Mouse (Mus musculus): Measurements from ENCODE around the gene Gm45717. TPM values are rescaled to one million over a fixed set of nuclear protein-coding genes. Genes with fewer than 3 reads are reported as not detected.
"Not testable (repeated sequence)": the region's sequence is repeated elsewhere in the genome, so short reads cannot be mapped to it uniquely, and the experiment has no call there.

Gene Gm45717
- polyA plus RNA-seq, 1 experiment from 2014 or later: not detected

DNA sequence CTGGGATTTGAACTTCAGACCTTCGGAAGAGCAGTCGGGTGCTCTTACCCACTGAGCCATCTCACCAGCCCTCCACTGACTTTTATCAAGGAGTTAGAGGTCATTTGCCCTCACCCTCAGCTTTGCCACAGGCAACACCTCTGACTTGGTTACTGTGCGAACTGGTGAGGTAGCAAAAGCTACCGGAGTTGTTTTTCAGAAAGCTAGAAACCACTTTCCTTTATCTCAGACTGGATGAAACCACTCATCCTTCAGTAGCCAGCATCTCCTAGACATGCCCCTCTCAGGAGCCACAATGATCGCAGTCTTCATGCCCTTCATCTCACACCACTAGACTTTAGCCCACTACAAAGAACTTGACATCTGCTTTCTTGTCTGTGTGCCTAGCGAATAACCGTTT lies 27.2 kb upstream of the Gm45717 start:
- WGBS: 94% methylated on average over 7 of the region's 7 CpGs
- H3K4me1 ChIP-seq: no peaks in the 10 kb centered on the region
- H3K4me3 ChIP-seq: no peak overlapping the region
- no peaks in the 10 kb centered on the region for H3K9me3 ChIP-seq
- H3K27me3 ChIP-seq: no peaks in the 10 kb centered on the region
- no peaks in the 10 kb centered on the region for H3K36me3 ChIP-seq
- no peak overlapping the region for H3K9ac ChIP-seq (replicated peaks)
- H3K27ac ChIP-seq (replicated peaks): no peak overlapping the region
- no peak overlapping the region for H3K4me2 ChIP-seq (replicated peaks)
- no peak for ATAC-seq (replicated peaks)

DNA sequence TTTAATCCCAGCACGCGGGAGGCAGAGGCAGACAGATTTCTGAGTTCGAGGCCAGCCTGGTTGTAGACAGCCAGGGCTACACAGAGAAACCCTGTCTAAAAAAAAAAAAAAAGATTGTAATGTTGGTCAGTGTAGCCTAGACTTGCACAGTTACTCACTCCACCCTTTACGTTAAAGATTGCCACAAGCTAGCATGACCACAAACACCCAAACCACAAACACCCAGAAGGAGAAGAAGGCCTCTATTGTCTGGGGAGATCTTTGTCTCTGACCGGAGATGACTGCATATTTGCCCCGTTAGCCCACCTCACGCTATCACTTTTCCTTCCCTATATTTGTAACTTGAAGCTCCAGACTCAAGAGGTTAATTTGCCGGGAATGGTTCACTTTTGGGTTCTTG lies 26.0 kb upstream of the Gm45717 start:
- Histone ChIP-seq H3K4me3 (no peak overlapping the region), H3K4me1 (no peaks in the 10 kb centered on the region), H3K36me3 (no peaks in the 10 kb centered on the region), H3K27ac (replicated peaks) (no peak overlapping the region), H3K9me3 (no peaks in the 10 kb centered on the region), H3K9ac (replicated peaks) (no peak overlapping the region), H3K27me3 (no peaks in the 10 kb centered on the region), H3K4me2 (replicated peaks) (no peak overlapping the region)
- WGBS: 92% methylated on average over 8 of the region's 8 CpGs
- ATAC-seq (replicated peaks): no peak

- H3K27me3 ChIP-seq; H3K4me1 ChIP-seq; H3K9me3 ChIP-seq; H3K4me3 ChIP-seq; ATAC-seq (replicated peaks); H3K9ac ChIP-seq (replicated peaks); H3K36me3 ChIP-seq; H3K4me2 ChIP-seq (replicated peaks); H3K27ac ChIP-seq (replicated peaks): not testable (repeated sequence)
- WGBS: 95% methylated on average over 9 of the region's 9 CpGs
Measured at GRCm38 (mm10) chr7:140976720-140977119, 21.0 kb upstream of the Gm45717 start.

DNA sequence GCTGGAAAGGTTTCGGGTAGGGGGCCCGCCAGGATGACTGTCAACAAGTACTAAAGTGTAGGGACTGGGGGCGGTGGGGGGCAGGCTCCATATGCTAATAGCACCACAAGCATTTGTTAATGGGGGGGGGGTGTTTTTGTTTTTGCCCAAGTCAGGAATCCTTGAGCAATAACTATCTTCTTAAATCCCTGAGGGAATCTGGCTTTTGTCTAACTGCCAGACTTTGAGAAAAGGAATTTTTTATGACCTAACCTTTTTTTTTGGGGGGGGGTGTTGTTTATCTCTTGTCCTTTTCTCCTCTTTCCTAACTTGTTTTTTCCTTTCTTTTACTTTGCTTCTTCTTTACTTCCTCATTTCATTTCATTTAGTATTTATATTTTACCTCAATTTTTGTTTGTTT lies 19.7 kb upstream of the Gm45717 start:
- Histone ChIP-seq H3K36me3 (no peaks in the 10 kb centered on the region), H3K27ac (replicated peaks) (no peak overlapping the region), H3K4me1 (no peaks in the 10 kb centered on the region), H3K9ac (replicated peaks) (no peak overlapping the region), H3K9me3 (no peaks in the 10 kb centered on the region), H3K27me3 (no peaks in the 10 kb centered on the region), H3K4me3 (no peak overlapping the region), H3K4me2 (replicated peaks) (no peak overlapping the region)
- ATAC-seq (replicated peaks): no peak
- 34% methylated on average over 3 of the region's 3 CpGs for WGBS

DNA sequence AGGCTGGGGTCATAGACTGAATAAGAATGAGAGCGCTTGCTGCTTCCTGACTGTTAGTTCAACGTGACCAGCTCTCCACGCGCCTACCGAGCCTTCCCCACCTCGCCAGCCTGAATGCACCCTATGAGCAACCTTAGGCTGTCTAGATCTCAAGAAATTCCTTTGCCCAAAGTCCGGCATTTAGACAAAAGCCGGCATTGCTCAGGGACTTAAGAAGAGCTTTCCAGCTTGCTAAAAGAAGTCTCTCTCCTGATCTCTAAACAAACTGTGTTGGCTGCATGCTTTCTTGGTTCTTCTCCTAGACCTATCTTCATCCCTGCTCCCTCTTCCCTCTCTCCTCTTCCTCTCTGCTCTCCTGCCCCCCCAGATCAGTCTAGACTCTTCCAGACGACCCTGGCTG lies 19.2 kb upstream of the Gm45717 start:
- Histone ChIP-seq H3K9ac (replicated peaks) (no peak overlapping the region), H3K9me3 (no peaks in the 10 kb centered on the region), H3K27ac (replicated peaks) (no peak overlapping the region), H3K27me3 (no peaks in the 10 kb centered on the region), H3K4me1 (no peaks in the 10 kb centered on the region), H3K4me2 (replicated peaks) (no peak overlapping the region), H3K36me3 (no peaks in the 10 kb centered on the region), H3K4me3 (no peak overlapping the region)
- no peak for ATAC-seq (replicated peaks)
- WGBS: 13% methylated on average over 9 of the region's 9 CpGs

DNA sequence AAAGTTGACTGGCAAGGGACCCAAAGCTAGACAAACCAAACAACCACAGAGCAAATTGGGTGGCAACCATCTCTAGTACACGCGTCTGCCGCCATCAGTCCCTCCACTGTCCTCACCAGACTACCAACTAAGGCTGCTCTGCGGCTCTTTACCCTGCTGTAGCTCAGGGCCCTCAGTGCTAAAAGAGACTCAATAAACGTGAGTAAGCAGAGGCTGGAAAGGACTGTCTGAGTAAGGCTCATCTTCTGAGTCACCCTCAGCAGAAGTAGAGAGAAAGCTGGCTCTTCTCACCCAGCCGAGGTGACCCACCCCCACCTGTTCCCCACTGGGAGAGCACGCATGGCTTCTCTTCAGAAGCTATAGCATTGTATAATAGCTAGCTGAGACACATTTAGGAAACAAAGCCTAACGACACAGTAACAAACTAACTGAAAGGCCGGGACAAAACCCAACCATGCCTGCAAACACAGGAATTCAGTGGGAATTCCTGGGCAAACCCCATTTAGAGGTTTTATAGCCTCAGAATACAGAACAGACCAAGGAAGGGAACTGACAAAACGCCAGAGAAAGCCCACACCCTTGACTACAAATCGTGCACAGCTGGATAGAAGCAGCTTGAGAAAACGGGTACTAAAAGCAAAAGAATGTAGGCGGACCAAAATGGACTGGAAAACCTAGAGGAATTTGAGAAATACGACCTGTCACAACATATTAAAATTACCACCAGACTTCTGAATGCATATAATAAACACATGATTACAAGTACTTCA lies 17.8 kb upstream of the Gm45717 start:
- Histone ChIP-seq H3K9me3 (no peaks in the 10 kb centered on the region), H3K4me3 (no peak overlapping the region), H3K4me2 (replicated peaks) (no peak overlapping the region), H3K9ac (replicated peaks) (no peak overlapping the region), H3K4me1 (no peaks in the 10 kb centered on the region), H3K27me3 (no peaks in the 10 kb centered on the region), H3K36me3 (no peaks in the 10 kb centered on the region), H3K27ac (replicated peaks) (no peak overlapping the region)
- ATAC-seq (replicated peaks): no peak
- WGBS: 23% methylated on average over 14 of the region's 14 CpGs

- no peak for ATAC-seq (replicated peaks)
- no peaks in the 10 kb centered on the region for H3K9me3 ChIP-seq
- 89% methylated on average over 8 of the region's 8 CpGs for WGBS
Measured at GRCm38 (mm10) chr7:140971479-140972171, 15.9 kb upstream of the Gm45717 start.

GRCm38 (mm10) chr7:140970931-140971330 lies 15.2 kb upstream of the Gm45717 start:
- H3K4me2 ChIP-seq (replicated peaks): no peak overlapping the region
- H3K27me3 ChIP-seq: no peaks in the 10 kb centered on the region
- no peaks in the 10 kb centered on the region for H3K9me3 ChIP-seq
- H3K36me3 ChIP-seq: no peaks in the 10 kb centered on the region
- H3K9ac ChIP-seq (replicated peaks): no peak overlapping the region
- H3K27ac ChIP-seq (replicated peaks): no peak overlapping the region
- H3K4me3 ChIP-seq: no peak overlapping the region
- no peak for ATAC-seq (replicated peaks)
- H3K4me1 ChIP-seq: no peaks in the 10 kb centered on the region
- WGBS: 52% methylated on average over 7 of the region's 7 CpGs

More at GRCm38 (mm10) chr7:140971479-140972171, 15.9 kb upstream of the Gm45717 start:
- H3K4me2 ChIP-seq (replicated peaks): no peak overlapping the region
- no peaks in the 10 kb centered on the region for H3K27me3 ChIP-seq
- H3K36me3 ChIP-seq: no peaks in the 10 kb centered on the region
- H3K4me3 ChIP-seq: no peak overlapping the region
- H3K4me1 ChIP-seq: no peaks in the 10 kb centered on the region
- H3K27ac ChIP-seq (replicated peaks): no peak overlapping the region
- no peak overlapping the region for H3K9ac ChIP-seq (replicated peaks)

GRCm38 (mm10) chr7:140968710-140969109 lies 13.0 kb upstream of the Gm45717 start:
- H3K4me1 ChIP-seq: not testable (repeated sequence)
- WGBS: 24% methylated on average over 3 of the region's 3 CpGs

DNA sequence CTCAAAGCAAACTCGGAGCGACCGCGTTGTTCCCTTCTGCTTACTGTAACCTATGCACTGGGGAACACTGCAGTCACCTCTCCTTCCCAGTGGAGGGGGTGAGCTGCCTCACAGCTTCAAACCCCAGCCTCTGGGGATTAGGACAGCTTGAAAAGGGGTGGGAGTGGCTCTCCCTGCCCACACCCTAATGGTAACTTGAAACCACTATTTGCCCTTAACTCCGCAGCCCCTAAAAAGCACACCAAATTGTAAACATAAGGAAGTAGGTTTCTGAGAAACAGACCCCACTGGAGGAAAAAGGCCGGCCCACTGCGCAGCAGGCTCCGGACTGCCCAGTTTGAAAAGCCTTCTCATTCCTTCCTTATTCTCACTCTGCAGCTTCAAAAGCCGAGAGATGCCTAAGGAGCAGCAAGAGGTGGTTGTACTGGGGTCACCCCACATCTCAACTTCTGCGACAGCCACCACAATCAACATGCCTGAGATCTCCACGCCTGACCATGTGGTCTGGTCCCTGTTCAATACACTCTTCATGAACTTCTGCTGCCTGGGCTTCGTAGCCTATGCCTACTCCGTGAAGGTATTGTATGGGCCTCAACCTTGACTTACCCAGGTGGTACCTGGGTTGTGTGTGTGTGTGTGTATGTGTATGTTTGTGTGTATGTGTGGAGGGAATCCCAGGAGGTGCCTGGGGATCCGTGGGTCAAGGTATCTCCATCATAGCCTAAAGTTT lies 12.3 kb upstream of the Gm45717 start:
- Histone ChIP-seq H3K27me3 (no peaks in the 10 kb centered on the region), H3K9me3 (no peaks in the 10 kb centered on the region), H3K36me3 (no peaks in the 10 kb centered on the region), H3K4me1 (no peaks in the 10 kb centered on the region), H3K4me2 (replicated peaks) (no peak overlapping the region), H3K4me3 (no peak overlapping the region), H3K9ac (replicated peaks) (no peak overlapping the region), H3K27ac (replicated peaks) (no peak overlapping the region)
- ATAC-seq (replicated peaks): no peak
- WGBS: 6% methylated on average over 14 of the region's 14 CpGs

More at GRCm38 (mm10) chr7:140968710-140969109, 13.0 kb upstream of the Gm45717 start:
- H3K4me3 ChIP-seq; H3K4me2 ChIP-seq (replicated peaks); H3K27me3 ChIP-seq; H3K9ac ChIP-seq (replicated peaks); H3K27ac ChIP-seq (replicated peaks); ATAC-seq (replicated peaks); H3K9me3 ChIP-seq; H3K36me3 ChIP-seq: not testable (repeated sequence)

DNA sequence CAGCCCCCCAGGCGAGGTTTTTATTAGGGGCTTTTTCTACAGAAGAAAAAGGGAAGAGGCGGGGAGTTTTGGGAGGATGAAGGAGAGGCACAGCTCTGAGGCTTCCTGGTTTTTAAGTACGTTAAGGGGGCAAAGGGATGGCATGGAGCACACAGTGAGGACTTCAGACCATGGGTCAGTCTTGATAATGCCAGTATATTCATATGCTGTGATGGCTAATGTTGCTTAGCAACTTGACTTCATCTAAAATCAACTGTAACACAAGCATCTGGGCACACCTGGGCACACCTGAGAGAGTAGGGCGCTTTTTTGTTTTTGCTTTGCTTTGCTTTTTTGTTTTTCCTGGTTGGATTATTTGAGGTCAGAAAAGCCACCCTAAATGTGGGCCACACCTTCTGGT lies 11.2 kb upstream of the Gm45717 start, which contains the start of gene Ifitm1:
Gene Ifitm1, plus strand, starts transcription at position 301 of the 400 bp plus-strand sequence.
- Histone ChIP-seq H3K4me1 (no peaks in the 10 kb centered on the region), H3K27ac (replicated peaks) (no peak within 1 kb of the TSS), H3K4me3 (no peak within 1 kb of the TSS), H3K27me3 (no peaks in the 10 kb centered on the region), H3K36me3 (no peaks in the 10 kb centered on the region), H3K9ac (replicated peaks) (no peak within 1 kb of the TSS), H3K4me2 (replicated peaks) (no peak within 1 kb of the TSS), H3K9me3 (no peaks in the 10 kb centered on the region)
- no peak for ATAC-seq (replicated peaks)
- 88% methylated on average over 4 of the region's 4 CpGs for WGBS

GRCm38 (mm10) chr7:140962733-140963132 lies 7.0 kb upstream of the Gm45717 start:
- H3K9ac ChIP-seq (replicated peaks): no peak overlapping the region
- H3K4me1 ChIP-seq: peaks cover 8% of the 10 kb centered on the region
- no peaks in the 10 kb centered on the region for H3K36me3 ChIP-seq
- H3K4me2 ChIP-seq (replicated peaks): no peak overlapping the region
- no peak overlapping the region for H3K27ac ChIP-seq (replicated peaks)
- no peak overlapping the region for H3K4me3 ChIP-seq
- H3K27me3 ChIP-seq: no peaks in the 10 kb centered on the region
- no peak for ATAC-seq (replicated peaks)
- 12% methylated on average over 2 of the region's 2 CpGs for WGBS
- no peaks in the 10 kb centered on the region for H3K9me3 ChIP-seq

All from forebrain, embryonic 15.5 days (tissue).